Mouse (Mus musculus): ENCODE data around the gene Kcnc3.

Gene Kcnc3

DNA sequence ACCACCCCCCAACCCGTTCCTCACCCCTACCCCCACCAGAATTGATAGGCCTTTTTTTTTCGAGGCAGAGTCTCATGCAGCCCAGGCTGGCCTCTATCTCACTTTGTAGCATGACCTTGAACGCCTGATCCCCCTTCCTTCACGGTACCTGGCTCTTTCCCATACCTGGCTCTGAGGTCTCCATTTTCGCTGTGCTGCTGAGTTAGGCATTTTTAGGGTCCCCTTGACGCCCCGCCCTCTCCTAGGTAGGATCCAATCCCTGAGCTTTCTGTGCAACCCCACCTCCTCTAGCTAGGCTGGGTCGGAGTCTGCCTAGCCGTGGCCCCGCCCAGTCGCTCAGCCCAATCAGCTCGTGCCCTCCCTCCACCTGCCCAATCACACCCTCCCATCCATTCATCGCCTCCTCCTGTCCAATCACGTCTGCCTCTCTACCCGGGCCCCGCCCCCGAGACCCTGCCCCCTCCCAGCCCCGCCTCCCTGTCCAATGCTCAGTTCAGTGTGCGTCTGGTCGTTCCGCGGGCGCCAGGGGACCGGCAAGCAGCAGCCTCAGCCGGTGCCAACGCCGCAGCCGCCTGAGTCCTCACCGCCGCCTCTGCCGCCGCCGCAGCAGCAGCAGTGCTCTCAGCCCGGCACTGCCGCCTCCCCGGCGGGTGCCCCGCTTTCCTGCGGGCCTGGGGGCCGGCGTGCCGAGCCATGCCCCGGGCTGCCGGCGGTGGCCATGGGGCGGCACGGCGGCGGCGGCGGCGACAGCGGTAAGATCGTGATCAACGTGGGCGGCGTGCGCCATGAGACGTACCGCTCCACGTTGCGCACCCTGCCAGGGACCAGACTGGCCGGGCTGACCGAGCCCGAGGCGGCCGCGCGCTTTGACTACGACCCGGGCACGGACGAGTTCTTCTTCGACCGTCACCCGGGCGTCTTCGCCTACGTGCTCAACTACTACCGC lies at the start of gene Kcnc3:
Gene Kcnc3 (plus strand): TSS at position 263 of the 946 bp plus-strand sequence.
- peak; percentile 99 for DNase-seq (ENCODE audit: low read depth, low spot score)

DNA sequence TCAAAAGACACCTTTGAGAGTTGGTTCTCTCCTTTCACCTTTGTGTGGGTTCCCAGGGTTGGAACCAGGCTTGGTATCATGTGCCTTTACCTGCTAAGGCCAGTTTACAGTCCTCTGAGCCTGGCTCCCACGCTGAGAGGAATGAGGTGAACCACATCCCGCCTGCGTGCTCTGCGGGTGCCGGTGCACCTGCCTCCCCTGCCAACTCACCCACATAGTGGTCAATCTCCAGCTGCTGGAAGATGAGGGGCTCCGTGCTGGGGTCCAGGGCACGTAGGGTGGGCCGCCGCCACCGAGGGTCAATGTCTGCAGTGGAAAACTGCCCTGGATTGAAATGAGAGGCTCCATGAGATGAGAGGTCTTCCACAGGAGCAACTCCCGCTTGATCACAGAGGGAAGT lies 47.9 kb upstream of the Kcnc3 start:
- no peak for DNase-seq (ENCODE audit: low read depth, low spot score)

DNA sequence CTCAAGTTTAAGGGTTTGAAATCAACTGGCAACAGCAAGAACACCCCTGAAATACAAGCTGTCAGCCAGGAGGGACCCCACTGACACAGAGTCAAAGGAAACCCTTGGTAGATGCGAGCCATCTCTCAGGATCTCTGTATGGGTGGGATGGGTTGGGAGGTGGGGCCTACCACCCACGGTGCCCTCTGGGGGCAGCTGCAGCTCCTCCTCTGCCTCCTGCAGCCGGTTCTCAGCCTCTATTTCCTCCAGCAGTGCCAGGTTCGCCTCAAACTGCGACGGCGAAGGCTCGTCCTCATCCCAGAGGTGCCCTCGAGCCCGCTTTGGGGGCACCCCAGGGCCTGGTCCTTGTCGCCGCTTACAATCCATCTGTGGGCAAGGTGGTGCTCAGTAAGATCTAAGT lies 47.4 kb upstream of the Kcnc3 start:
- no peak for DNase-seq (ENCODE audit: low read depth, low spot score)

DNA sequence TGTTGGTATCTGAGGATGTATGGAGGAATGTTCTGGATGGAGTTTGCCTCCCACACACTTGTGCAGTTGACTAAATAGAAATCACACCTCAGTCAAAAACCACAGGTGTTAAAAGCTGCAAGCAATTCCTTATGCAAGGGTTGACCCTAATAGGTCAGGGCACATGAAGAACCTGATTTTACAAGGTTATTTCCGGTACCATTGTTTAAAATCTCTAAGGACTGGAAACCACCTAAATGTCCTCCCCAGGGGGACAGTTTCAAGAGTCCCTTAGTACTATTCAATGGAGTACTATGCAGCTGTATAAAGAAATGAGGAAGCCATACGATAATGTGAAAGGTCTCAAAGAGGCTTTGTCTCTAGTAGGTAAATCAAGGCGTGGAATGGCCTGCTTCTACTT lies 44.2 kb upstream of the Kcnc3 start:
- DNase-seq (ENCODE audit: low read depth, low spot score): no peak

DNA sequence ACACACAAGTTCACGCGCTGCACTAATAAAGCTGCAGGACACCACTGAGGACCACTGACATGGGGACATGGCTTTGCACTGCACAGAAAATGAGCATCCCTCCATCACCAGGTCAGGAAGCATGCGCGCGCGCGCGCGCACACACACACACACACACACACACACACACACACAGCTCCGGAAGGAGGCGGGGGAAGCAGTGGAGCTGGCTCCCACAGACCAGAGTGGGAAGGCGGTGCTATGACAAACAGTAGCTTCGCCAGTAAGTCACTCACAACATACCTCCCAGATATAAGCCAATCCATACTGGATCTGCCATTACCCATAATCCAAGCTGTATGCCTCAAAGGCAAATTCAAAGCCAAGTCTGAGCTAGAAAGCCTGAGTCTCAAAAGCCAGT lies 43.4 kb upstream of the Kcnc3 start:
- no peak for DNase-seq (ENCODE audit: low read depth, low spot score)

DNA sequence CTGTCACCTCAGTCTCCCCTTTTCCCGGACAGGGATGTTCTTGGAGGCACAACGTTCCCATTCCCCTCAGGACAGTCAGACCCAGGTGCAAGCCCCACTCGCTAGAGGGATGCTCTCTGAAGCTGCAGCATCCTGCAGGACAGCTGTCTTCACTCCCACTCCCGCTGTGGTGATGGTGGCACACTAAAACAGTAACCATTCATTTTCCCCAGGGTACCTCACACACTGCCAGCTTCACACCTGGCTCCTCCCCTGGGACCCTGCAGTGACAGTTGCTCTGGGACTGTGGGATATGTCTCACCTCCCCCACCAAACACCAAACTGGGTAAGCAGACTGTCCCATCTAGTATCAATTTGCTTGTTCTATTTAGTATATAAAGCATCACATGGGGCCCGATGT lies 42.7 kb upstream of the Kcnc3 start:
- no peak for DNase-seq (ENCODE audit: low read depth, low spot score)

DNA sequence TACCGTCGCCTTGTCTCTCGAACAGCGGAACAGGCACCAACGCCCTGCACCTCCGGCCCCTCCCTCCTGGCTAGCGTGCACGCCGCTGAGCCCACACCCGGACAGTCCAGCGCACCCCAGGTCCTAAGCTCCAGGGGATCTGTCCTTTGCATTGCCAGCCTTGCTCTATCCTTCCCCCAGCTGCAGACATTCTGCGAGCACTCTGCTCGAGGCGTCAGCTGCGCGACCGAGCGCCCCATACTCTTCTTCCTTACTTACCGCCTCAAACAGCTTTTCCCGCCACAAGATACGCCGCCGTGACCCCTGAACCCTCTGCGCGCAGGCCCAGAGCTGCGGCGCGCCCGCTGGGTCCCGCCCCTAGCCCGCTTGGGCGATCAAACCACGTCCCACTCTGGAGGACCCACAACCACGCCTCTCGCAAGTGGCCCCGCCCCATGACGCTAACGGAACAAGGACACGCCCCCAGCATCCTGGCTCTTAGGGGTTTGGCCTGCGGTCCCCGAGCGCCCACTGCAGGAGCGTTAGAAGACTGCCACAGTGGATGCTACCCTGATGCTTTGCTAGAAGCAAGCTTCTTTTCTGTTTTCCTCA lies 41.9 kb upstream of the Kcnc3 start, which contains the start of gene Pold1:
Gene Pold1 (minus strand): TSS at position 353 of the 591 bp plus-strand sequence.
- peak; percentile 100 for DNase-seq (ENCODE audit: low read depth, low spot score)

DNA sequence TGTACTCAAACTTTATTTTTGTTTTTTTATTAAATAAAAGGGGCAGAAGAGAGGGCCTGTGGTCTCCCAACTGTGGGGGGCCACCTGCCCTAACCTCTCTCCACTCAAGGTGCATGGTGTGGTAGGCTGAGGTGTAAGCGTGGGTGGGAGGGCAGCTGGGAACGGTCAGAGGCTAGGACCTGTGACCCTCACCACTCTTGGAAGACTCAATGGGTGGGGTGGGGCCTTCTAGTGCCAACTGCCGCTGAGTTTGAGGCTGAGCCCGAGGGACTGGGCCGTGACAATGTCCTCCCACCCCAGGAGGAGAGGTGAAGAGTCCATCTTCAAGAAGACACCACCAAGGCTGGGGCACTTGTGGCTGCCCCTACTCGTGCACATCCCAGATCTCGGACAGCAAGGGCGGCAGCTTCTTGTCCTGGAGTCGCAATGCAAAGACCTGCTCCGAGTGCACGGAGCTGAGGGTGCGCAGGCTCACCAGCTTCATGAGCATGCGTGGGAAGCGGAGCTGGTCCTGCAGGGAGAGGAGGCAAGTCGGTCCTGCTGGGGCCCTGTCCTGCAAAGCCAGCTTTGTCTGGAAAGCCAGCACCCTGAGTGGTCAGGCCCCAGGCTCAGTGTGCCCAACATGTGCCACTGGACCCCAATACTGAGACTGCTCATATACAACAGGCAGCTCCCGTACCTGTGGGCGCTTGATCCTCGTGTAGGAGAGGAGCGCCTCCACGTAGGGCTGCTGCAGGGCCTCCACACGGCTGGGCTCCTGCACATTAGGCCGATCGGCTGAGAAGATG lies 40.6 kb upstream of the Kcnc3 start:
- no peak for DNase-seq (ENCODE audit: low read depth, low spot score)

DNA sequence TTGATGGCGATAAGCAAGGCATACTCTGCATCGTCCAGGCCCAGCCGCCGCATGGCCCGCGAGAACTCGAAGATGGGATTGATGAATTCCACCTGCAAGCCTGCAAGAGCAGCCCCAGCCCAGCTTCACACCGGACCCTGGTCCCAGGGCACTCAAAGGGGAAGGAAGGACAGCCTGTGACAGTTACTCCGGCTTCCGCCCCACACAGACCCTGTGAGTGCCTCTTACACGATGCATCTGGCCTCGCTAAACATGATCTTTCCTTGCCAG lies 40.1 kb upstream of the Kcnc3 start:
- no peak for DNase-seq (ENCODE audit: low read depth, low spot score)

DNA sequence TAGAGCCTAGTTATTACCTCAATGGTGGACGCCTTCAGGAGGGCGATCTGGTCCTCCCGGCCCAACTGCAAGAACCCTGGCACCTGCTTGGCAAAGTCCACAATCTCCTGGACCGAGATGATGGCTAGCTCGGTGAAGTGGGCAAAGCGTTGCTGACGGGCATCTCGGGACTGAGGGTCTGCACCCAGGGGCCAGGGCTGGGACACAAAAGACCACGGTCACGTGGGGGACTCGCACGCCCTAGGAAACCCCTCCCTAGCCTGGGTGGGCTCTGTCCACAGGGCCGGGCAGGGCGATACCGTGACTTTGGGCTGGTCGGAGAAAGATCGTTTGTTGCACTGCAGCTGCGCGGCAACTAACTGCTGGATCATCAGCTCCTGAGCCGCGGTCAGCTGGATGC lies 39.2 kb upstream of the Kcnc3 start:
- DNase-seq (ENCODE audit: low read depth, low spot score): no peak

DNA sequence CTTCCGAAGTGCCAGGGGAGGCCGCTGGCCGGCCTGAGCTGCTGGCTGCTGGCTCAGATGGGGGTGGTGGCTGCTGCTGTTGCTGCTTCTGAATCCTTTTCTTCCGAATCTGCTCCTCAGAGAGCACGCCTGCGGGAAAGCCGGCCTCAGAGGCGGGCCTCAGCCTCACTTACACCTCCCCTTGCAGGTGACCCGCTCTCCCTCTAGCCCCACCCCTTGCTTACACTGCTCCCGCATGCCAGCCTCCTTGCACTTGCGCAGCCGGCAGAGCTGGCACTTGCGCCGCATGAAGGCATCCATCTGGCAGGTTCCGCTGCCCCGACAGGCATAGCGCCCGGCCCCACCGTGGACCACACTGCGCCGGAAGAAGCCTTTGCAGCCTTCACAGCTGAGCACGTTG lies 38.7 kb upstream of the Kcnc3 start:
- peak; percentile 65 for DNase-seq (ENCODE audit: low read depth, low spot score)

DNA sequence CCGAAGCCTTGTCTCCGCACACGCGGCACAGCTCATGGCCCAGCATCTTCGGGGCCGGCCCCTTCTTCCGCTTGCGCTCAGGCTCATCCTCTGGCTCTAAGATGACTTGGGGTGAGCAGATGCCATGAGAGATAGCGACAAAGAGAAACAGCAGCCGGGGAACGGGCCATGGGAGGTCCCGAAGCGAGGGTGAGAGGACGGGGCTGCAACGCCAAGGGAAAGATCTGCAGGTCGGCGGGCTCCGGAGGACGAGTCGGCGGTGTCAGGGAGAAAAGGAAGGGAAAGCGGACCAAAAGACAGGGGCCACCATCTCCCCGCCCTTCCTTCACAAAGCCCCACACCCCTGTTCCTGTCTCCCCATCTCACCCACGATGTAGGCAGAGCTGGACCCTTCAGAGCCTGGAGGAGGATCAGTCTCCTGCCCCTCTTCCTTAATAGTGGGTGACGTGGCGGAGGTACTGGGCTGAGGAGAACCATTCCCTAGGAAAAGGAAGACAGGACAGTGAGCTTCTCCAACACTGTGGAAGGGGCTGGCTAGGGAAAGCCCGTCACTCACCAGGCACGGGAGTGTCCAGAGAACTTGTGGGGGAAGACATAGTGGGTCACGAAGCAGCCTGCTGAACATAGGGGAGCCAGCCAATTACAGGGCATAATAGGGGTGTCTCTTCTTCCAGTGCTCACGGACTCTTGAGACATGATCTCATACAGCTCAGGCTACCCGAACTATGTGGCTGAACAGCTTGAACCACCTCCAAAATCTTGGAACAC lies 38.1 kb upstream of the Kcnc3 start:
- DNase-seq (ENCODE audit: low read depth, low spot score): no peak

DNA sequence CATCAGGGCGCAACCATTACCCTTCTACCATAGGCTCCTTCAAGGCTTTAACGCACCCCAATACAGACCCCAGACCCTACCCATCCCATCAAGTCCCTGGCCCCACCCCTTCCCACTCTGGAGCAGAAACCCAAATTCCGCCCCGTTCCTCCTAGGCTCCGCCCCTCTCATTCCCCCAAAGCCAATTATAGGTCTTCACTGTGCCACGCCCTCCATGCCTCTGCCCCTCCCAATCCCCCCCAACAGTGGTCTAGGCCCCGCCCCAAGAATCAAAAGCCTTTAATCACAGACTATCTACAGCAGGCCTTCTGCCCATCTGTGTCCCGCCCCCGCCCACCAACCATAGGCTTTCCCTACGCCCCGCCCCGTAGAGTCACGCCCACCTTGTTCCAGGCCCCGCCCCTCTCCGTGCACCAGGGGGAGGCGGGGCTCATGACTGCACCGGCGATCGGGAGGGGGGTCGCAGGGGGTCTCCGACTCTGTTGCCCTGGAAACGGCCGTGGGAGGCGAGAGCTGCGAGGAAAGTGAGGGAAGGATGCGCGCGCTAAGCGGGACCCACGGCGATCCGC lies 37.2 kb upstream of the Kcnc3 start:
- peak; percentile 99 for DNase-seq (ENCODE audit: low read depth, low spot score)

DNA sequence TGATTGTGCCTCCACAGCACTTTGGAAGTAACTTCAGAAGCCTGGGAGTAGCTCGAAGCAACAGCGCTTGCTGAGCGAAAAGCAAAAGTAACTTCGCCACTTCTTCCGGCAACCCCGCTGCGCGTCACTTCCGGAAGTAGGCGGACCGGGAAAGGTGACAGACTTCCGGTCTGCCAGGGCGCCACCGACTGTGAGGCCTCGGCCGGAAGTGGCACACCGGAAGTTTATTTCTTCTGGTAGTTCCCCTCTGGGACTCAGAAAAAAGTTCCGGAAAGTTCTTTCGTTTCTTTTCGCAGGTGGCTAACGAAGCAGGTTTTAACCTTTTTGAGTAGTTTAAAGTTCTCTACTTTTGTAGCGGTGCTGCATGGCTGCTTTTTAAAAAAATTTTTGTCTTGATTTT lies 36.6 kb upstream of the Kcnc3 start, which contains the start of gene Nr1h2:
Gene Nr1h2 (minus strand): TSS at position 126 of the 400 bp plus-strand sequence.
- peak; percentile 98 for DNase-seq (ENCODE audit: low read depth, low spot score)

DNA sequence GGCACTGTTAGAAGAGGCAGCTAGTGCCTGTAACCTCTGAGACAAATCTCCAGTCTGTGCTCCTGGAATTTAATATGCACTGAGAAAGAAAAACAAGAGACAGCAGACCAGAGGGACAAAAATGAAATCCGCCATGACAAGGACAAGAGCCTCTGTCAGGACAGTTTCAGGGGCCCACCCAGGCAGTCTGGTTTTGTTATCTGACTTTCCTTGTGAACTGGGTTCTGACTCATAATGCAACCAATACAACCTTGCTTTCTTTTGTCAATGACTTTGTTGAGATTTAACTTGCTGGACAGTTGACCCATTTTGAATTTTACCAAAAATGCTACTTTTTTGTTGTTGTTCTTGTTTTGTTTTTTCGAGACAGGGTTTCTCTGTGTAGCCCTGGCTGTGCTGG lies 32.8 kb upstream of the Kcnc3 start:
- DNase-seq (ENCODE audit: low read depth, low spot score): no peak

DNA sequence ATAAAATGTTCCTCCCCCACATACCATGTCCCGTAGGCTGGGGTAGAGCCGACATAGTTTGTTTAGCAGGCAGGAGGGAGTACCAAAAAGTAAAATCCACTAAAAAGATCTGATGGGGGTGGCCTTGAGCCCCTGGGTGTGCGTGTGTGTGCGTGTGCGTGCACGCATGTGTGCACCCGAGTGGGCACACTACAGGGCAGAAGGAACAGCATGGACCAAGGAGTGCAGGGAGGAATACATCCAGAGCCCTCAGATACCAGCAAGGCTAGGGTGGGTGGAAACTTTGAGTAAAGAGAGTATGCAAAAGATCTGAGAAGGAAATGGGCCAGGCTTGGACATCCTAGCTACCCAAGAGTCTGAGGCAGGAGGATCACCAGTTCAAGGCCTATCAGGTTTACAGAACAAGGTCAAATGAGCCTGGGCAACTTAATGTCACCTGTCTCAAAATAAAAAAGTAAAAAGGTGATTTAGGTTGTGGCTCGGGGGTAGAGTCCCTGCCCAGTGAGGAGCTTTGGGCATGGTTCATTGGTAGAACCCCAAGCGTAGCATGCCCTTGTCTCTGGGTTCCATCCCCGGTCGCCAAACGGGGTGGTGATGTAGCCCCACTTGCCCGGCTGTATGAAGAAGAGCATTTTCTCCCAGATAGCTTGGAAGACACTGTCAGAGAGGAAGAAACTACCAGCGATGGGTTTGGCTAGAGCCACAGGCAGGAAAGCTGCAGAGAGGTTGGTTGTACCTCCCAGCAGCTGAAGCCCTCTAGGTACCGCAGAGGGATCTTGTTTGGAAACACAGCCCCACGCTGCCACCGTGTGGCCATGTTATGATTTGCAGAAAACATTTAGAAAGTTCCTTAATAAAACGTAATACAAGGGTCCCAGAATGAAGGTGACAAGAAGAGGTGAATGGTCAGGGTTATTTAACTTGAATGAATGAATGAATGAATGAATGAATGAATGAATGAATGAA lies 29.7 kb upstream of the Kcnc3 start:
- DNase-seq (ENCODE audit: low read depth, low spot score): peak; percentile 95

DNA sequence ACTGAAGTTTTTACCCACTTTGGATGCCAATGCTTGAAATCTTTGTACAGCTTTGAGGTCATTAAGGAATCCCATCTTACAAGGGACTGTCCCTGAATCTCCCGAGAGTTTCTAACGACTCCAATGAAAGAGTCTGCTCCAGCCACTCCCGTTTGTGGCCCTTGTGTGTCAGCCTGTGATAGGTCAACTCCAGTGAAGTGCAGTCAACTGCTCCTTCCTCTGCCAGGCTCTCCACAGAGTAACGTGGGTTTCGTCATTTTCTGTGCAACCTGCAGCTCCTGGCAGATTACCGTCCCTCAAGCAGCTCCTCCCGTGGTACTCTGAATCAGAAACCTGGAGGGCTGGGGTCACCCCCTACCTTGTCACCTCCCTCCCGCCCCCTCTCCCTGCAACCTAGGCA lies 27.2 kb upstream of the Kcnc3 start:
- DNase-seq (ENCODE audit: low read depth, low spot score): no peak

DNA sequence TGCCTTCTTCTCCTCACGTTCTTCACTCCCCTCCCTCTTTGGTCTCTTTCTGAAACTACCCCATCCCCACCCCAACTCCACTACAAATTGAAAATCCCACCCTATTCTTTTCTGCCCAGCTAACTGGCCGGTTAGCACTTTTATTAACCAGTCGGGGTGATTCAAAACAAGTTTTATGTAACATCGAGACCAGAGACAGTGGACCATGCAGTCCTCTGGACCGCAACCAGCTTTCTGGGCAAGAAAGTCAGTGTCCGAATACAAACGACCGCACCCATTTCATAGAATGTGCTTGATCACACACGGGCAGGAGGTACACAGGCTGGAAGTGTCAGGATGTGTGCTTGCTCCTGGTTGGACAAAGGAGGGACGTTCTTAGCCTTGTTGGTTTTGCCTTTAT lies 26.0 kb upstream of the Kcnc3 start:
- DNase-seq (ENCODE audit: low read depth, low spot score): no peak

DNA sequence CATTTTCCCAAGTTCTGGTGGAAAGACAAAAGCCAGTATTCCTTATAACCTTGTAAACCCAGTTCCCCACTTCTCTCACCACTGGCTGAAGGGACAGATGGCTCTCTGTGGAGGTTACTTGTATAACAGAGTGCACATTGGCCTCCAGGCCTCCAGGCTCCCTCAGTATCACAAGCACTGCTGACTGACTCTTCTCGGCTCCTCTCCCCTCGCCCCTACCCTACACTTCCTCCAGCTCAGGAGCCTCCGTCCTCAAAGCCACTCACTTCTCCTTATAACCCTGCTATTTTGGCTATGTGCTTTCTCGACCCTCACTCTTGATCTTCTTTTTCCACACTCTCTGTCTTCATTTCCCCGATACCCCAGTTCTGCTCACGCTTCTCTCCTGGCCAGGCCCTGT lies 25.1 kb upstream of the Kcnc3 start:
- no peak for DNase-seq (ENCODE audit: low read depth, low spot score)

DNA sequence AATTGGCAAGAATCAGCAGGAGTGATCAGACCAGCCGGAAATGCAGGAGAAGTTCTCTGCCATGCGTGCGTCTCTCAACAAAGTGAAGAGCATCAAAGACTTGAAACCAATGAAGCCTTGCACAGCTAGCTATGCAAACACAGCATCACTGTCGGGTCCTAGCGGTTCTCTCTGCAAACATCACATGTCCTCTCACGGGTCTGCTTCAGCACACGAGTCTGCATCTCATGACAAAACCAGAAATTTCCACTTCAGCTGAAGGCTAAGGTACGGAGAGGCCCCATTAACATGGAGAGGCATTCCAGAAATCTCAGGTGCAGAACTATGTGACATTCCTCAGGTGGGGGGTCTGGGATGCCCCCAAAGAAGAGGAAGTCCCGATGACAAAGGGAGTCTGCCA lies 21.7 kb upstream of the Kcnc3 start:
- no peak for DNase-seq (ENCODE audit: low read depth, low spot score)

Data from ZHBTc4 (cell line).